ENCODE assay signal across 11 mouse cellular contexts in genomic region chr7:142552591-142553416, GRCm38 (mm10). TPM values are rescaled to one million over a fixed set of nuclear protein-coding genes. Genes with fewer than 3 reads are reported as not detected.
DNase-seq lines count a peak whose midpoint lies in the region; ATAC-seq and TF ChIP-seq lines count a peak whose summit lies in the region.
"Had no signal": no experiment of that assay in that cellular context is flagged by ENCODE, and none has a peak within 500 bp of the region (broad histone marks: within the 10 kb centered on the region; RNA-seq: fewer than 3 reads in every experiment).

No protein-coding gene starts in this region.

- no peak overlapping the region for H3K4me2 ChIP-seq in hindbrain, postnatal 0 days (ENCODE audit: low read depth, low read length)
- no peak overlapping the region for H3K4me2 ChIP-seq in liver, embryonic 13.5 days

- 53% methylated on average over 13 of the region's 13 CpGs for WGBS in hindbrain, embryonic 10.5 days
- WGBS in hindbrain, postnatal 0 days: 76% methylated on average over 13 of the region's 13 CpGs
- WGBS in liver, embryonic 13.5 days (ENCODE audit: insufficient replicate concordance): 28% methylated on average over 13 of the region's 13 CpGs

- H3K27ac ChIP-seq in hindbrain, embryonic 10.5 days: peak overlapping the region; percentile 84
- H3K27ac ChIP-seq in hindbrain, postnatal 0 days: no peak overlapping the region
- peak overlapping the region; percentile 71 for H3K27ac ChIP-seq in liver, embryonic 13.5 days
- H3K27ac ChIP-seq: macrophage had no signal

- no peak overlapping the region for H3K4me3 ChIP-seq in hindbrain, embryonic 10.5 days
- no peak overlapping the region for H3K4me3 ChIP-seq in hindbrain, postnatal 0 days (ENCODE audit: low read length)
- no peak overlapping the region for H3K4me3 ChIP-seq in liver, embryonic 13.5 days (replicated peaks)

- no peaks in the 10 kb centered on the region for H3K9me3 ChIP-seq in hindbrain, embryonic 10.5 days
- H3K9me3 ChIP-seq in hindbrain, postnatal 0 days (ENCODE audit: low read length): no peaks in the 10 kb centered on the region
- no peaks in the 10 kb centered on the region for H3K9me3 ChIP-seq in liver, embryonic 13.5 days (replicated peaks)

- H3K4me1 ChIP-seq in hindbrain, embryonic 10.5 days (replicated peaks): peaks cover 66% of the 10 kb centered on the region
- H3K4me1 ChIP-seq in hindbrain, postnatal 0 days (ENCODE audit: insufficient read depth, low read length): peaks cover 8% of the 10 kb centered on the region; the same call in 1 of the 2 replicates
- H3K4me1 ChIP-seq in liver, embryonic 13.5 days (replicated peaks): peaks cover 53% of the 10 kb centered on the region

- no peak for ATAC-seq in hindbrain, postnatal 0 days
- ATAC-seq in liver, embryonic 13.5 days (ENCODE audit: low read depth): peak; percentile 76
- ATAC-seq: inflammation-experienced regulatory T-cells, adult 6 months had no signal

- no peak overlapping the region for H3K9ac ChIP-seq in hindbrain, postnatal 0 days (replicated peaks; ENCODE audit: low read length)
- H3K9ac ChIP-seq in liver, embryonic 13.5 days: no peak overlapping the region

- peak; percentile 56 for DNase-seq in hindbrain, embryonic 10.5 days (ENCODE audit: low spot score)
- DNase-seq in hindbrain, postnatal 0 days (ENCODE audit: low spot score): no peak
- peak; percentile 86 for DNase-seq in embryo, embryonic 10 days (ENCODE audit: low spot score)
- peak; percentile 89 for DNase-seq in forelimb bud, embryonic 11.5 days (ENCODE audit: low read depth, low spot score)
- peak; percentile 36 for DNase-seq in liver, embryonic 13.5 days
- DNase-seq in cerebellum, postnatal 10 days: no peak
- DNase-seq in thymus, postnatal 36 days: no peak
- no peak for DNase-seq in kidney, postnatal 36 days
- DNase-seq: adrenal gland, postnatal 36 days had no signal

- H3K27me3 ChIP-seq in hindbrain, embryonic 10.5 days (ENCODE audit: insufficient read depth, poor library complexity, severe bottlenecking): no peaks in the 10 kb centered on the region
- no peaks in the 10 kb centered on the region for H3K27me3 ChIP-seq in hindbrain, postnatal 0 days (ENCODE audit: insufficient read depth, low read length)
- no peaks in the 10 kb centered on the region for H3K27me3 ChIP-seq in liver, embryonic 13.5 days

- no peak for TF ChIP-seq CTCF in hindbrain, postnatal 0 days (IDR thresholded peaks at IDR 0.05; ENCODE audit: low read depth)

- H3K36me3 ChIP-seq in hindbrain, embryonic 10.5 days: no peaks in the 10 kb centered on the region
- no peaks in the 10 kb centered on the region for H3K36me3 ChIP-seq in hindbrain, postnatal 0 days (ENCODE audit: insufficient read depth, low read length)
- no peaks in the 10 kb centered on the region for H3K36me3 ChIP-seq in liver, embryonic 13.5 days

RNA-seq across cellular contexts. Expression of gene Mrpl23, which starts 20.3 kb away (rescaled TPM):
- 17.7 and 19.7 TPM in 2 replicates for polyA plus RNA-seq in hindbrain, embryonic 10.5 days (2016; fragmentation: Nextera tagmentation; extraction: Ambion mirVana)
- total RNA-seq in hindbrain, postnatal 0 days (2014; rRNA removed): 64.0 and 69.3 TPM in 2 replicates
- 17.4 and 25.5 TPM in 2 replicates for polyA plus RNA-seq in hindbrain, postnatal 0 days (2015; fragmentation: Nextera tagmentation; extraction: Ambion mirVana)
- 11.3 and 12.2 TPM in 2 replicates for polyA plus RNA-seq in liver, embryonic 13.5 days (2015; fragmentation: Nextera tagmentation; extraction: Ambion mirVana)

RNA-seq across cellular contexts. Expression of gene Tnnt3, which starts 54.2 kb away (rescaled TPM):
- polyA plus RNA-seq in hindbrain, embryonic 10.5 days (2016; fragmentation: Nextera tagmentation; extraction: Ambion mirVana): 1.1 and 3.0 TPM in 2 replicates
- 1.3 and 4.7 TPM in 2 replicates for total RNA-seq in hindbrain, postnatal 0 days (2014; rRNA removed)
- 3.1 and 3.9 TPM in 2 replicates for polyA plus RNA-seq in hindbrain, postnatal 0 days (2015; fragmentation: Nextera tagmentation; extraction: Ambion mirVana)
- 1.6 and 2.6 TPM in 2 replicates for polyA plus RNA-seq in liver, embryonic 13.5 days (2015; fragmentation: Nextera tagmentation; extraction: Ambion mirVana)
- polyA plus RNA-seq: macrophage had no signal

Comparison
In these comparisons a context has a peak if more than half of its experiments do, and no peak if none do; other contexts are left out.
1. DNase-seq: peak in hindbrain, embryonic 10.5 days (single experiment), embryo, embryonic 10 days (single experiment), forelimb bud, embryonic 11.5 days (single experiment) and liver, embryonic 13.5 days (single experiment); none in hindbrain, postnatal 0 days (single experiment), cerebellum, postnatal 10 days (0 of 2), thymus, postnatal 36 days (0 of 2) and kidney, postnatal 36 days (0 of 2).